Mouse (Mus musculus) kidney, postnatal 4 days (tissue): Measurements from ENCODE around the gene Frmd4b.

Source experiments
- DNase-seq, 2 experiments: peaks; one replicate each; pipeline ENCODE4 v3.0.0; 2021; ENCODE audit warnings: mixed read lengths in 2 of 2

Frmd4b gene

DNA sequence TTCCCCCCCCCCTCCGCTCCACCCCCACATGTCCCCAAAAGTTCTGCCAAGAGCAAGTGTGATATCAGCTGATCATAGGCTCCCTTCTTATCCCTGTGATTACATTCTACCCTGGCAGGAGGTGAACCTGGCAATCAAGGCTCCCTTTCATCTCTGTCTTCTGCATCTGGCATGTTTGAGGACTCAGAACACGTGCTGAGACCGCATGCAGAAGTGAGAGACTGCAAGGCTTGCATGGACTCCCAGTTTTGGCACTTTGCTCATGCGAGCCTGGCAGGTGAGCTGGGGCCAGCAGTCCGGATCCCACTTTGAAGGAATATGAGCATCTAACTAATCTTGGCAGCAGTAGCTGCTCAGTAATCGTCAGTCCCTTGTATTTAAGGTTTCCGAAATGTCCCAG, 39.1 kb downstream of the Frmd4b start:
- no peak for DNase-seq

DNA sequence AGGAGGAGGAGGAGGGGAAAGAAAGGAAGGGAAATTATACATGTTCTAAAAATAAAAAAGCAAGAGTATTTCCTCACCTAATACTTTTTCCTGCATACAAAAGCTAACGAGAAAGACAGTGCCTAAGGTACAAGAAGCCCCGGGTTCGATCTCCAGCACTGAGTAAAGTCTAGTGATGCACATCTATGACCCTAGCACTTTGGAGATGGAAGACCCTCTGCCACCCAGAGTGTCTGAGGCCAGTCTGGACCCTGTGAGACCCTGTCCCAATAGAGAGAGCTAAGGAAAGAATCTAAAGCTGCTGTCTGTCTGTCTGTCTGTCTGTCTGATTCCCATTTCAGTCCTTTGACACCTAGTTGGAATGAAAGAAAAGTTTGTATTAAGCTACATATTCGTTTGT, 40.0 kb downstream of the Frmd4b start:
- DNase-seq, result no peak

DNA sequence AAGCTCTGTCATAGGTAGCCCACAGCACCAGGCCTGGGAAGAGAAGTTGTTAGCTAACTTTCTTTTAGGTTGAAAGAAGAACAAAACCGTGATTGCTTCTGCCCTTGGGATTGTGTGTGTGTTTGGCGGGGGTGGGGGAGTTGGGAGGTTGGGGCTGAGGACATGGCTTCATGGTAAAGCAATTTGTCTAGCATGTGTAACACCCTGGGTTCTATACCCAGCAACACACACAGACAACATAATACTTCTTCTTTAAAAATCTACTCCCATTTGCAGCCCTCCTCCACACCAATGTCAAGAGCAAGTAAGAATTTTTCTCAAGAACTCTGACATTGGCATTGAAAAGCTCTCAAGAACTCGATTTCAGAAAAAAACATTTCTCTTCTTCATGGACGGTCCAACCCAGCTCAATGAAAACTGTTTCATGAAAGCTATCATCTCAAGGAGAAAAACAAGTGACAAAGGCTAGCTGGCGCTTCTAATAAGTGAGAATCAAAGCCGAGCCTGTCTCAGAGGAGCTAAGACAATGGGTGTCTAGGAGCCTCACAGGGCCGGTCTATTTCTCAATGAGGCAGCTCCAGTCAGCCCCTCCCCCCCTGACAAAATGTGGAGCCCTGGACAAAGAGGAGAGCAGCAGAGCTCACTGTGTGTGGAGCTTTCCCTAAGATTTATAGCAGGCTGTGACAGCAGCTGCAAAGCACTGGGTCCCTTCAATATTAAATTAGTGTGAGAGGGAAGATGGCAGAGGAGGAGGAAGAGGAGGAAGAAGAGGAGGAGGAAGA, 40.6 kb downstream of the Frmd4b start:
- DNase-seq, result peak; percentile 60 to 69

DNA sequence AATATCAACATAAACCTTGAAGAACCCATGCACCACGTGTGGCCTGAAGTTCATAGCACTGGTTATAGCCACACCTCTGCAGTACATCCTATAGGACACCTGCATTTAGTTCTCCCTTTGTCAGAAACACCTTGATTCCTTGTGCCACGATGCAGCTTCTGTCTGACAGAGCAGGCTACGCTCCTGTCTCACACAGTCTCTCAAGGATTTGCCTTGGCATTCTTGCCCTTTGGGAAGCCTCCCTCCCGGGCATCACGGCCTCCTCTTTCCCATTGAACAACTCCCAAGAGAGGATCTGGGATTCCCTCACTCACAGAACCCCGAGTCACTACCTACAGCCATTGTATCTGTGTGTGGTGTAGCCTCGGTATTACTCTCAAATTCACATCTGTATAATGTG, 41.2 kb downstream of the Frmd4b start:
- no peak for DNase-seq

DNA sequence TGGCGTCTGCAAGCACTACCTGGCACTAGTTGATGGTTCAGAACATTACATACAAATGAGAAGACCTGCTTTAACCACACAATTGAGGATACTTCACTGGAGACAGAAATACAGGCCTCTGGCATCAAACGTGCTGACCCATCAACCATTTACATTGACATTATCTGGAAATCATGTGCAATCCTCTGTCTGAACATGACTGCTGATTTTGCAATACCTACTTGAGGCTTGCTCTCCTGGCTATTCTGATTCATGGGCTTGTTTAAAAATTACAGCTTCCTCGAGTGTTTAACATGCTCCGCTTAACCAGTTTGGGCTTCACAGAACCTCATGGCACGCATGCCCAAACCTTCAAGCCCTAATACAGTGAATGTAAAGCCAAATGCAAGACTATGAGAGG, 42.4 kb downstream of the Frmd4b start:
- no peak for DNase-seq

DNA sequence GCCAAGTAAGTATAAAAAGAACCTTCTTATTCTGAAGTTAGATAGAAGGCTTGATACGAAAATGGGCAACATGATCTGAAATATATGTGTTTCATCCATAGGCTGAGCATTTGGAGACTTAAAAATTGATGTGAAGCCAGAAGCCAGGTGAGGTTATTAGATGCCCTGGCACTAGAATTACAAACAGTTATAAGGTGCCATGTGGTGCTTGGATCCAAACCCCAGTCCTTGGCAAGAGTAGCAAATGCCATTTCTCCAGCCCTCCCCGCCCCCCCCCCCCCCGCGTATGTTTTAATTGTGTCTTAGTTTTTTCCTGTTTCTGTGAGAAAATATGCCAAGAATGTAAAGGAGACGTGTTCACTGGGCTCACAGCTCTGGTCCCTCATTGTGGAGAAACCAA, 45.1 kb downstream of the Frmd4b start:
- DNase-seq, result no peak

DNA sequence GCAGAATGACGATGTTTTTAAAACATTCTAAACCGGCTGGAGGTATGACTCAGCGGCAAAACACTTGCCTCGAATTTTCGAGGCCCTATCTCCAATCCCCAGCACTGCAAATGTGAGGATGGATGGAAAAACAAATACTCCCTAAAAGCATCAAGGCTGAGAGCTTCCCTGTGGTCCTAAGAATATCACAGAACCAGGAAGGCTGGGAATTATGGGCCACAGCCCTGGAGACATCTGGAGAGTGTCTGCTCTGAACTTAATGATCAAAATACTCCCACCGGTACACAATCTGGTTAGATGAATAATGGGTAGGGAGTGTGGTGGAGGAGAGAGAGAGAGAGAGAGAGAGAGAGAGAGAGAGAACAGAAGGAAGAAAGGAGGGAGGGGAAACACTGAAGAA, 48.8 kb downstream of the Frmd4b start:
- peak in 1 of 2 experiments; percentile 19 for DNase-seq

DNA sequence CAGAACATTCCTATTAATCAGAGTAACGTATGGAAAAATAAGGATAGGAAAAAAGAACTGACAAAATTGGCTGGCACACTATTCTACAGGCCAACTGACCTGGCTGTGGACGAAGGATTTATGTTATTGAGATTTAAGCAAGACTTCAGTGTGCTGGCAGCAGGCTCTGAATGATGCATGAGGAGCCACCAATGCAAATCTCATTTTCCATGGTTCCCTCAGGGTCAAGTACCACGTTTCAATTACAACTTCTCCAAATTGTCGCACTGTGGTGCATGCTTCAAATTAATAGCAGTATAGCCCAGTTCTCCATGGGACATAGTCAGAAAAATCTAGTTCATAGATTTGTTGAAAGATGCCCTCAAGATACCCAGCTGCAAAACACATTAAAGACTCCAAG, 50.6 kb downstream of the Frmd4b start:
- DNase-seq, result no peak

DNA sequence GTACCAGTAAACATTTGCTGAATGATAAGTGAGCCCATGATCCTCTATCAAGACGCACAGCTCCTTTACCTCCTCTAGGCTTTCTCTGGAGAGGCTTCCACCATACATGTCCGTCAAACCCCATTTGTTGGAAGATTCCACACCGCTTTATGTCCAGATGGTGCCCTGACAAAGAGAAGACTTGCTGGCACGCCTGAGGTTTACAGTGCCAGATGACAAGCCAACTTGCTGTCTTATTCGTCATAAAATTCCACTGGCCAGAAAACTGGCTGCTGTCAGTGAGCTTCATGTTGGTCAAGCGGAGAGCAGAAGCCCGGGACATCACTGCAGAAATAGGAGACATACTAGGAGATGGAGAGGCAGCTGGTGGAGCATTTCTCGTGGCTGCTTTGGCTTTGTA, 60.2 kb downstream of the Frmd4b start:
- DNase-seq, result no peak

DNA sequence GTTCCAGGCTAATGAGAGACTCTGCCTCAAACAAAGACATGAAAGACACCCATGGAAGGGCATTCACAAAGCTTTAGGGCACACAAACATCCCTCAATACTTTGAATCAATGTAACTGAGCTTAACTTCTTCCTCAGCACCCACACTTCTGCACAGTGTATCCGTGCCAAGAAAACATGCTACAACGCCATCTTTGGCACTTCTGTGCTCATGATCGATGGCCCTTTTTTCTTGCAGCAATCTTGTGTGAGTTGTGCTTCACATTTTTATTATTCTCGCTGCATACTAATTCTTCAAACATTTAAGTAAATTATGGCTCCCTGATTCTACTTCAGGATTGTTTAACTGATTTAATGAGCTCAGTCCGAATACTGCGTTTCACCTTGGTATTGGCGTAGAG, 61.7 kb downstream of the Frmd4b start:
- DNase-seq, result no peak

DNA sequence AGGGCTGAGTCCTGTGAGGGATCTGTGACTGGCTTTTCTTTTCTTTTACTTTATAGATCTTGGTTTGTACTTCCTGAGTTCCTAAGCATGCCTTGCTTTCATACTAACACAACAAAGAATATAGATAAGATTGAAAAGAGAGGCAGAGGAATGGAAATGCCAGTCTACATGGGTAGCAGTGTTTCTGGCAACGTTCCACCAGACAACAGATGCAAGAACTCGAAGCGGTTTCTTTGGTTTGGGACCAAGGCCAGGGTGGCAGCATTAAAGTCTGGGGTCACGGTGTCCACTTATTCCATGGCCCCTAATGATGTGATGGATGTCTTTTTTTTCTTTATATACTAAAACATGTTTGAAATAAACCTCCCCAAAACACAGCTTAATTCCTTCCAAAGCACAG, 63.9 kb downstream of the Frmd4b start:
- DNase-seq, result no peak

DNA sequence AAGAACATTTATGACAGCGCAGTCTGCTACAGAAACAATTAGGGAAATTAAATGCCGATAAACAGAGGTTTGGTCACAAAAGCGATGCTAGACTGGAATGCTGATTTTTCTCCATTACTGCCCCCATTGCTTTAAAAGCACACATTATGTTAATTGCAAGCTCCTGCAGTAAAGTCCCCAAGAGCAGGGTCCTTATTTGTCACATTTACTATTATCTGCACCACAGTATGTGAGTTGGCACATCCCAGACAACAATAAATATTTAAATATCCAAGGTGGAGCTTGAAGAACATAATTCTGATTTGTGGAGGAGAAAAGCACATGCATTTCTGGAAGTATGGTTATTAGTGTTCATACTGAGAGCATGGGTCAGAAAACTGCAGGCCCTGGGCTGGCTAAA, 64.8 kb downstream of the Frmd4b start:
- no peak for DNase-seq

DNA sequence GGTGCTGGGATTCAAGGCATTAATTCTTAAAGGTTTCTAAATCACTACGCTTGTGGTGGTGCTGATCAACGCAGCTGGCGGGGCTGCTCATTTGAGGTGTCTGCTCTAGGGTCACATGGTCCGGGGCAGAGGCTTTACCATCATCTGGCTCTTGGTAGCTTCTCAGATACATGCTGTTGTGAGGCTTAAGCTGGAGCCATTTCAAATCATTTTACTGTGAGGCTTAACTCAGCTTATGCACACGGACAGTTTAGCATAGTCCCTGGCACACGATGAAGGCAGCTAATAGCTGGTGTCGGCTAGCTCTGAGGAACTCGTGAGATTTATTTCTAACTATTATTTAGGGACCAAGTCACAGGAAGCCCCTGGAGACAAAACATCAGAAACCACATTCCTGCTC, 65.5 kb downstream of the Frmd4b start:
- no peak for DNase-seq

DNA sequence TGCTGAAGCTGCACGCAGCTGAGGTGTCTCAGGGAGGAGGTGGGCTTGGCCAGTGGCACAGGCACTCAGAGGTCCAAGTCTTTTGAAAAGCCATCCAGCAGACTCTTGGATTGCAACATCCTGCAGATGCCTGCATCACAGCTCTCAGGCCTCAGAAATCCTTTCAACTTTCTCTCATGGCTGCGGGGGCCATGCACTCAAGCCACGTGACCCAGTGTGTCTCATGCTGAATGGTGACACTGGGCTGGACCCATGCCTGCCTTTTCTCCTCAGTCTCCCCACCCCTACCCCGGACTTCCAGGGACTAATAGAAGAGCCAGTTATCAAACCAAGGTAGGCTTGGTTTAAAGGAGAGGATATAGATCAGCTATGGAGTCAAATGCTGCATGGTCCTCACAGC, 66.2 kb downstream of the Frmd4b start:
- no peak for DNase-seq

DNA sequence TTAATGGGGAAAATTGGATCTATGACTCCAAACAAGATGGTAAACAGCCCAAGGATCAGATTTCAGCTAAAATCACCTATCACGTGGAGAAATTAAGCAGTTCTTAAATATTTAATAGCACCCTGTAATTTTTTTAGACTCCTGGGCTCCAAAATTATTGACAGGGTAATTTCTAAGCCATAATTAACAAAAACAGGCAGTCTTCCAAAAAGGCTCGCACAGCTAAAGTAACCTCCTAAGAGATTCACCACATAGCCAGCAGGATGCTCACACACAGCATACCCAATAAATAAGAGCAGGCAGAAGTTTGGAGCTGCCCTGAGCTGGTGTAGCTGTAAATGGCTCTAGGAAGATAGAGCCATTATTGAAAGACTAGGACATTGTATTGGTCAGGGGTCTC, 76.9 kb downstream of the Frmd4b start:
- DNase-seq, result no peak

DNA sequence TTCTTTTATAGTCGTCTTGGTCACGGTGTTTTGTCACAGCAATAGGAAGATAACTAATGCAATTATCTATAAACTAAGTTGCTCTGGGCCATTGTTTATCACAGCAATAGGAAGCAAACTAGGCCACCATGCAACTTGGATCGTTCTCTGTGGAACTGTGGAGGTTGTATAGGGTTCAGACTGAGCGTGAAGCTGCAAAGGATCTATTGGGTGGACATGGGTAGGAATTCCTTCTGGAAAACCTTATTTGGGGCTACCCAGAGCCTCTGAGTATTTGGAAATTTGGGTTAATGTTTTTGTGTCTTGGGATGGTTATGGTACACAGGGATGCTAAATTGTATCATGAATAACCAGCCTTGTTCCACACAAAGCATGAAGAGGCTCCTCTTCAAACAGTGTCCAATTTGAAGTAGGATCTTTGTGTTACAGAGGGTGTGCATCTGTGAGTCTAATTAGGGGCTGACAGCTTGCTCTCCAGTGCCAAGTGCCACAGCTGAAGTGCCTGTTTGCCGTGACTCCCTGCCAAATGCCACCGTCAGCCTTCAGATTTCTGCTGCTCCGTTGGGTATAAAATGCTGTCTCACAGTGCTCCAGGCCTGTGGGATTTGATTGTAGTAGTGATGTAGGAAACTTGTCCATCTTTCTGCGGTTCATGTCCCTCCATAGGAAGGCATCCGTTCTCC, 81.4 kb downstream of the Frmd4b start:
- DNase-seq, result no peak

DNA sequence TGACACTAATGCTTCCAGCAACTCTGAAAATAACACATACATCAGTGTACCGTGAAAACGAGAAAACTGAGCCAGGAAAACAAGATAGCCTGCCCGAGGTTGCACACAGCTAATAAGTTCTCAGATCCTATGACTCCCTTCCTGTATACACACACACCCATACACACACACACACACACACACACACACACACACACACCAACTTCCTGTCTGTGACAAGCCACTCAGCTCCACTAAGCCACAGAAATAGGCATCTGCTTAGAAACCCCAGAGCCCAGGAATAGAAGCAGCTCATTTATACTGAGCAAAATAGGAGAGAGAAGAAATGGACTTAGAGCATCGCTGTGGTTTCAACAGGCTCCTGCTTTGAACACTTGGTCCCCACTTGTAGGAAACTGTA, 86.3 kb downstream of the Frmd4b start:
- no peak for DNase-seq

DNA sequence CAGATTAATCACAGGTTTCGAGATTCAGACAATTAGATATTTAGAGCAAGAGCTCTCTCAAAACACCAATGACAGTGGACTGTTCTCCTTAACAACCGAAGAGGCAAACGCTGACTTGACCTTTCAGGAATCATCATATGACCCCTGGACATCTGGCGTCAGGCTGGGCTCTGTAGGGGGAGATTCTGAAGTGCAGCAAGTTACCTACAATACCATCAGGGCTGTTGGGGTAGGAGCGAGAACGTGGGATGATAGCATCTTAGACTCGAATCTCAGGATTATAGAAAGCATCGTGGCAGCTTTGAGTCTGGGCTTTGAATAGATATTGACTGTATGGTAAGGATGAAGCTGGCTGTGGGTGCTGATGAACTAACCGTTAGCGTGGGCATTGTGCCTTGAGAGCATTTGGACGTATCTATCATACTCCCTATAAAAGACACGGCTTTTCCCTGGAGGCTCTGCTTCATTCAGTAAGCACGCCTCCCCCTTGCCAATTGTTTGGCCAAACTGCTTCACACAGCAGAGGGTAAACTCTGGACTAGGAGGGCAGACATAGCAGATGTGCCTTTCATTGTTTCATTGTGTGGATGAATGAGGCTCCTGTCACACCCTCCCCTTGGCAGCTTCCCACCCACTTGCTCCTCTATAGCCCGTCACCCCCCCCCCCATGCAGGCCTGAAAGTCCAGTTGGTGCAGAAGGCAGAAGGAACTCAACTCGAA, 88.2 kb downstream of the Frmd4b start:
- no peak for DNase-seq

DNA sequence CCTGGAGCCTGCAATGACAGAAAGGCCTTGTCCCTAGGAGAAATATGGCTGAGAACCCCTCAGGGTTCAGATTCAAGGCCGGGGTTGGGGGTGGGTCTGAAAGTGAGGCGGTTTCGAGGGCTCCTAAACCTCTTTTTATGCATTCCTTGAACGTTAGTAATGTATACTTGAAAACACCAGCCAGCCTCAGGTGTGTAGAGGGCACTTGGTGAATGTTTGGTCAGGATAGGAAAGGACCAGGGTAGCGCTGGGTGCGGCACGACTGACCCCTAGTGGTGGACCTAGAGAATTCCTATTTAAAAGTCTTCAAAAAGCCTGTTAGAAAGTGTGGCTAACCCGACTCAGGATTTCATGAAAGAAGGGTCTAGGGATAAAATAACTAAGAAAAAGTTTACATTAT, 91.2 kb downstream of the Frmd4b start:
- DNase-seq, result peak; percentile 62 to 65

DNA sequence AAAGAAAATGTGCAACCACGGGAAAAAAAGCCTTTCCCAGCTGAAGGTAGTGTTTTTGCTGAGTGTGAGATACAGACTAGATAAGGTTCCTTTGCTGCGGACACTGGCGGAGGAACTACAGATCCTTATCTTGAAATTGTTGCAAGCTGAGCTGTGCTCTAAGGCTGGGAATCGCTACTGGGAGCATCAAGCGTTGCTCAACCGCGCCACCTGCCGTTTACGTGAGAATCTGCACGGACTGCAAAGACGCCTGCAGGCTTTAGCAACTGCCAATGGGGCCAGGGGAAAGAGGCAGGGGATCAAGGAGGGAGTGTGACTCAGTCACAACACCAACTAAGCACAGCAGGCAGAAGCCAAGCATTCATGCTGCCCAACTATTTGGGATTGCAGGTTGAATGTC, 94.2 kb downstream of the Frmd4b start:
- DNase-seq, result peak; percentile 90 to 91

DNA sequence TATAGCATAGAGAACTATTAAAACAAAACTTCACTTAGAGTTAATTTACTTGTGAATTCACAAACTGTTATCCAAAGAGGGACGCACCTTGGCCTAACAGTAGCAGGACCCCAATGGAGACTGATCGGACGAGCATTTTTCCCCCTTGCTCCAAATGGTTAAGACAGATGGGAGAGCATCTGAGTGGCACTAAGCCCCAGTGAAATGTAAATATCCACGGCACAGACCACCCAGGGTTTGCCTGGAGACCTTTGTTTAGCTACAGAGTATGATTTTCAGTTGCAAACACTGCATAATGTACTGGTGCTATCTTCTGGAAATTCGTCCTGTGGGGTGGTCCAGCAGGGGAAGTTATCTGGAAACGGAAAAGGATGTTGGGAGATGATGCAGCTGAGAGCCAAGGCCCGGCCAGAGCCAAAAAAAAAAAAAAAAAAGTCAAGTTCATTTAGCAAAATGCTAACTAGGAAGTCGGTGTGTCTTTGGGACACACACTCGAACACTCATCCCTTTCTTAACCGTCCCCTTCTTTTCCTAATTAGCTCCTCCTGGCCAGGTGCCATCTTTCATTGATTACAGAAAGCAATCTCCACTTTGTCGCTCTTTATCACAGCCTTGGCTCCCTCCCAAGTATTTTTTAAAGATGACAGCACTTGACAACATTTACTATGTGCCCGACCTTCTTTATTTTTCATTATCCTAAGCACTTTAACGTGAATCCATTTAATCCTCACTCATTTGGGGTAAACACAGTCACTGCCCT, 95.9 kb downstream of the Frmd4b start:
- DNase-seq, result no peak

DNA sequence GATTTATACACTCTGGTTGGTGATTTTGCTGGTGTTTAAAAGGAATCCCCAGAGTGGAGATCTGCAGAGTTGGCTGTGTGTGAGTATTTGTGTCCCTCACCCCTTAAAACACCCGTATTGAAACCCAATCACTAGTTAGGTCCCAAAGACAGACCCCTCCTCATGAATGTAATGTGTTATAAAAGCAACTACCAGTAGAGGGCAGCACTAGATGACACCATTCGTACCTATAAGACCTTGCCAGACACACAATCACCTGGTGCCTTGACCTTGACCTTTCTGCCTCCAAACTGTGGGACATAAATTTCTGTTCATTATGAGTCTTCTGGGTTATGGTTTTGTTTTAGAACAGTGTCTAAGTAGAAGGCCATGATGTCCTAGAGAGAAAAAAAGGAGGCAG, 96.8 kb downstream of the Frmd4b start:
- no peak for DNase-seq

DNA sequence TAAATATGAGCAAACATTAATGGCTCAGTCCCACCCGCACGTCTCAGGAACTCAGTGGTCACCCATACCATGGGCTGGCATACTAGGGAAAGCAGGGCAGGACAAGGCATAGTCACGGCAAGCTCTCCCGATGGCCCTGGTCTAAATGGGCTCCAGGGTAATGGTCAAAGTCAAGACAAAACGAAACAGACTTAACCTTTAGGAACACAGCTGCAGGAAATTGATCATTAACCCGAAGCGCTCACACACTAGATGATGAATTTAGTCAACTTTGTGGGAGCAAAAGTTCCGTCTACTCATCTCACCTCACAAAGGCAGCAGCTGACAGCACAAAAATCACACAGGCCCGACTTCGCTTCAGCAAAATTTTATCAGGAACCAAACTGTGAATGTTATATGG, 97.8 kb downstream of the Frmd4b start:
- no peak for DNase-seq
